ENCODE assay signal across 9 mouse cellular contexts in genomic region chr1:133451869-133452563, GRCm38 (mm10). TPM values are rescaled to one million over a fixed set of nuclear protein-coding genes. Genes with fewer than 3 reads are reported as not detected.
DNase-seq lines count a peak whose midpoint lies in the region; ATAC-seq lines count a peak whose summit lies in the region.
"Had no signal": no experiment of that assay in that cellular context is flagged by ENCODE, and none has a peak within 500 bp of the region (broad histone marks: within the 10 kb centered on the region; RNA-seq: fewer than 3 reads in every experiment).

No protein-coding gene starts in this region.

- peaks cover 13% of the 10 kb centered on the region for H3K4me1 ChIP-seq in midbrain, embryonic 11.5 days (ENCODE audit: control insufficient read depth, insufficient read depth, low read length)
- H3K4me1 ChIP-seq in midbrain, embryonic 15.5 days = peaks cover 5% of the 10 kb centered on the region; the same call in 1 of the 2 replicates
- H3K4me1 ChIP-seq in heart, embryonic 13.5 days = peaks cover 25% of the 10 kb centered on the region
- H3K4me1 ChIP-seq in kidney, embryonic 15.5 days = peaks cover 29% of the 10 kb centered on the region
- peaks cover 3% of the 10 kb centered on the region; the same call in 1 of the 2 replicates for H3K4me1 ChIP-seq in stomach, embryonic 16.5 days (ENCODE audit: control insufficient read depth, insufficient read depth, low read length)

- H3K9ac ChIP-seq in midbrain, embryonic 11.5 days (ENCODE audit: low read length) = peak overlapping the region; percentile 11
- H3K9ac ChIP-seq in midbrain, embryonic 15.5 days = no peak overlapping the region
- H3K9ac ChIP-seq in heart, embryonic 13.5 days = peak overlapping the region; percentile 61
- no peak overlapping the region for H3K9ac ChIP-seq in kidney, embryonic 15.5 days
- H3K9ac ChIP-seq in stomach, embryonic 16.5 days (ENCODE audit: low read length) = peak overlapping the region; percentile 8; the same call in 1 of the 2 replicates

- no peak overlapping the region for H3K4me3 ChIP-seq in midbrain, embryonic 11.5 days (ENCODE audit: low read depth, low read length)
- no peak overlapping the region for H3K4me3 ChIP-seq in midbrain, embryonic 15.5 days
- no peak overlapping the region for H3K4me3 ChIP-seq in heart, embryonic 13.5 days
- no peak overlapping the region for H3K4me3 ChIP-seq in kidney, embryonic 15.5 days (replicated peaks)
- H3K4me3 ChIP-seq in stomach, embryonic 16.5 days (replicated peaks; ENCODE audit: low read length) = no peak overlapping the region

- H3K27me3 ChIP-seq in midbrain, embryonic 11.5 days (ENCODE audit: control insufficient read depth, insufficient read depth, low read length) = no peaks in the 10 kb centered on the region
- H3K27me3 ChIP-seq in midbrain, embryonic 15.5 days (replicated peaks) = no peaks in the 10 kb centered on the region
- H3K27me3 ChIP-seq in heart, embryonic 13.5 days (replicated peaks) = no peaks in the 10 kb centered on the region
- H3K27me3 ChIP-seq in kidney, embryonic 15.5 days = no peaks in the 10 kb centered on the region
- no peaks in the 10 kb centered on the region for H3K27me3 ChIP-seq in stomach, embryonic 16.5 days (ENCODE audit: control insufficient read depth, insufficient read depth, low read length)

- no peaks in the 10 kb centered on the region for H3K9me3 ChIP-seq in midbrain, embryonic 11.5 days (ENCODE audit: control insufficient read depth, low read length)
- H3K9me3 ChIP-seq in midbrain, embryonic 15.5 days = no peaks in the 10 kb centered on the region
- no peaks in the 10 kb centered on the region for H3K9me3 ChIP-seq in heart, embryonic 13.5 days
- H3K9me3 ChIP-seq in kidney, embryonic 15.5 days (replicated peaks) = no peaks in the 10 kb centered on the region
- H3K9me3 ChIP-seq in stomach, embryonic 16.5 days (replicated peaks; ENCODE audit: control insufficient read depth, low read length) = no peaks in the 10 kb centered on the region

- no peaks in the 10 kb centered on the region for H3K36me3 ChIP-seq in midbrain, embryonic 11.5 days (ENCODE audit: control insufficient read depth, insufficient read depth, low read length)
- no peaks in the 10 kb centered on the region for H3K36me3 ChIP-seq in midbrain, embryonic 15.5 days (replicated peaks)
- no peaks in the 10 kb centered on the region for H3K36me3 ChIP-seq in heart, embryonic 13.5 days
- no peaks in the 10 kb centered on the region for H3K36me3 ChIP-seq in kidney, embryonic 15.5 days
- no peaks in the 10 kb centered on the region for H3K36me3 ChIP-seq in stomach, embryonic 16.5 days (ENCODE audit: control insufficient read depth, insufficient read depth, low read length)

- WGBS in midbrain, embryonic 11.5 days = 55% methylated on average over 13 of the region's 13 CpGs
- WGBS in midbrain, embryonic 15.5 days = 57% methylated on average over 13 of the region's 13 CpGs
- WGBS in heart, embryonic 13.5 days = 32% methylated on average over 13 of the region's 13 CpGs
- 51% methylated on average over 13 of the region's 13 CpGs for WGBS in kidney, embryonic 15.5 days
- 49% methylated on average over 13 of the region's 13 CpGs for WGBS in stomach, embryonic 16.5 days

- H3K27ac ChIP-seq in midbrain, embryonic 11.5 days (ENCODE audit: low read depth, low read length) = no peak overlapping the region; the same call in 1 of the 2 replicates
- no peak overlapping the region for H3K27ac ChIP-seq in midbrain, embryonic 15.5 days
- peak overlapping the region; percentile 79 for H3K27ac ChIP-seq in heart, embryonic 13.5 days (replicated peaks)
- H3K27ac ChIP-seq in kidney, embryonic 15.5 days = peak overlapping the region; percentile 77
- H3K27ac ChIP-seq in stomach, embryonic 16.5 days (ENCODE audit: low read length) = peak overlapping the region; percentile 46; the same call in 1 of the 2 replicates

- ATAC-seq in midbrain, embryonic 11.5 days (ENCODE audit: low FRiP score) = no peak
- ATAC-seq in midbrain, embryonic 15.5 days (replicated peaks) = no peak
- no peak for ATAC-seq in heart, embryonic 13.5 days (ENCODE audit: extremely low read depth, insufficient number of reproducible peaks, low FRiP score, low TSS enrichment)
- ATAC-seq in kidney, embryonic 15.5 days (replicated peaks; ENCODE audit: low FRiP score) = no peak
- ATAC-seq in stomach, embryonic 16.5 days (ENCODE audit: insufficient read depth, low FRiP score) = no peak; the same call in 1 of the 2 replicates

- H3K4me2 ChIP-seq in midbrain, embryonic 11.5 days = no peak overlapping the region
- H3K4me2 ChIP-seq in midbrain, embryonic 15.5 days = no peak overlapping the region
- H3K4me2 ChIP-seq in heart, embryonic 13.5 days = peak overlapping the region; percentile 25; the same call in 1 of the 2 replicates
- no peak overlapping the region for H3K4me2 ChIP-seq in kidney, embryonic 15.5 days
- no peak overlapping the region for H3K4me2 ChIP-seq in stomach, embryonic 16.5 days (ENCODE audit: low read depth, low read length)

- DNase-seq in midbrain, embryonic 11.5 days (ENCODE audit: low spot score, missing footprints) = peak; percentile 86
- DNase-seq in cerebellum, postnatal 14 days = no peak
- DNase-seq in thymus, postnatal 14 days = no peak
- DNase-seq in urinary bladder, adult 18-20 months (ENCODE audit: low spot score in 2 of 2) = no peak
- DNase-seq: thymus, adult 18-20 months had no signal

RNA-seq across cellular contexts. Expression of gene Sox13, which starts 27.8 kb away (rescaled TPM):
- polyA plus RNA-seq in midbrain, embryonic 11.5 days (2014; fragmentation: Nextera tagmentation; extraction: Ambion mirVana) = 22.3 and 23.9 TPM in 2 replicates
- polyA plus RNA-seq in midbrain, embryonic 15.5 days (2015; fragmentation: Nextera tagmentation; extraction: Ambion mirVana) = 6.5 and 7.4 TPM in 2 replicates
- polyA plus RNA-seq in heart, embryonic 13.5 days (2015; fragmentation: Nextera tagmentation; extraction: Ambion mirVana) = 4.3 and 4.9 TPM in 2 replicates
- 15.0 and 16.2 TPM in 2 replicates for polyA plus RNA-seq in kidney, embryonic 15.5 days (2015; fragmentation: Nextera tagmentation; extraction: Ambion mirVana)
- polyA plus RNA-seq in stomach, embryonic 16.5 days (2015; fragmentation: Nextera tagmentation; extraction: Ambion mirVana) = 5.2 and 5.6 TPM in 2 replicates

Comparison
In these comparisons a context has a peak if more than half of its experiments do, and no peak if none do; other contexts are left out.
1. H3K9ac ChIP-seq: peak in midbrain, embryonic 11.5 days (single experiment), heart, embryonic 13.5 days (single experiment) and stomach, embryonic 16.5 days (single experiment); none in midbrain, embryonic 15.5 days (single experiment) and kidney, embryonic 15.5 days (single experiment).
2. H3K27ac ChIP-seq: peak in heart, embryonic 13.5 days (single experiment), kidney, embryonic 15.5 days (single experiment) and stomach, embryonic 16.5 days (single experiment); none in midbrain, embryonic 11.5 days (single experiment) and midbrain, embryonic 15.5 days (single experiment).